Mouse (Mus musculus) MEL (cell line): ENCODE measurements around the gene Slc4a2. TPM values are rescaled to one million over a fixed set of nuclear protein-coding genes. Genes with fewer than 3 reads are reported as not detected.

Source experiments
- DNase-seq: peaks from one replicate; pipeline ENCODE4 v3.0.0; 2011; ENCODE audit warnings: low read depth, low spot score
- H3K27ac ChIP-seq: 2 replicates; pipeline ENCODE4 v1.5.1; 2012; ENCODE audit warnings: low read depth, mild to moderate bottlenecking, control low read depth, low read length, moderate library complexity; ENCODE audit not compliant: control insufficient read depth
- H3K27me3 ChIP-seq, 2 experiments: fragments of 150-350 bp in 1 of 2; sonication (generic) in 1 of 2; 2 replicates each; pipeline ENCODE4 v1.6.1; 2012; ENCODE audit warnings: low read length in 2 of 2, mild to moderate bottlenecking in 2 of 2, improper control_type of control experiment in 1 of 2, moderate library complexity in 1 of 2; ENCODE audit not compliant: insufficient read depth in 2 of 2, control insufficient read depth in 1 of 2
- H3K36me3 ChIP-seq, 2 experiments: 2 replicates each; pipeline ENCODE4 v1.6.1; 2012 to 2014; ENCODE audit warnings: low read length in 2 of 2, improper control_type of control experiment in 1 of 2, inconsistent platforms in 1 of 2, mild to moderate bottlenecking in 1 of 2; ENCODE audit not compliant: insufficient read depth in 2 of 2, control insufficient read depth in 1 of 2
- H3K4me1 ChIP-seq, 2 experiments: fragments of 150-350 bp in 1 of 2; sonication (generic) in 1 of 2; 2 replicates each; pipeline ENCODE4 v1.6.1; 2012; ENCODE audit warnings: low read length in 2 of 2, improper control_type of control experiment in 1 of 2, mild to moderate bottlenecking in 1 of 2; ENCODE audit not compliant: insufficient read depth in 2 of 2, control insufficient read depth in 1 of 2
- H3K4me3 ChIP-seq, 2 experiments: fragments of 150-350 bp in 1 of 2; sonication (generic) in 1 of 2; 2 replicates each; pipeline ENCODE4 v1.5.1; 2012; ENCODE audit warnings: low read depth in 2 of 2, low read length in 2 of 2, mild to moderate bottlenecking in 2 of 2, moderate library complexity in 2 of 2, control low read depth in 1 of 2, improper control_type of control experiment in 1 of 2; ENCODE audit not compliant: control insufficient read depth in 1 of 2, insufficient read depth in 1 of 2
- H3K79me2 ChIP-seq: 2 replicates; pipeline ENCODE4 v1.6.1; 2012; ENCODE audit warnings: mild to moderate bottlenecking, low read length, moderate library complexity; ENCODE audit not compliant: control insufficient read depth, poor library complexity, insufficient read depth
- H3K9ac ChIP-seq: 2 replicates; pipeline ENCODE4 v1.6.1; 2012; ENCODE audit warnings: low read depth, mild to moderate bottlenecking, control low read depth, low read length, moderate library complexity; ENCODE audit not compliant: control insufficient read depth, poor library complexity, severe bottlenecking
- H3K9me3 ChIP-seq: fragments of 150-350 bp; sonication (generic); replicated peaks from 2 replicates; pipeline ENCODE4 v1.6.1; 2012; ENCODE audit warnings: mild to moderate bottlenecking, low read length, improper control_type of control experiment, moderate library complexity; ENCODE audit not compliant: insufficient read depth
- BHLHE40 ChIP-seq: IDR thresholded peaks from 2 replicates; pipeline ENCODE4 v1.6.1; 2012; ENCODE audit warnings: low read depth, mild to moderate bottlenecking, inconsistent platforms, low read length, improper control_type of control experiment, borderline replicate concordance
- CHD2 ChIP-seq: IDR thresholded peaks from 2 replicates; pipeline ENCODE4 v1.6.1; 2011; ENCODE audit warnings: low read length, improper control_type of control experiment
- CTCF ChIP-seq, 3 experiments: IDR thresholded peaks in 2 of 3; conservative IDR thresholded peaks in 1 of 3; 2 replicates each; pipeline ENCODE4 v1.5.1; 2011 to 2012; ENCODE audit warnings: low read length in 3 of 3, low read depth in 2 of 3, mild to moderate bottlenecking in 2 of 3, improper control_type of control experiment in 1 of 3, inconsistent platforms in 1 of 3, mixed read lengths in 1 of 3, moderate library complexity in 1 of 3; ENCODE audit not compliant: control insufficient read depth in 1 of 3, insufficient read depth in 1 of 3, poor library complexity in 1 of 3, severe bottlenecking in 1 of 3
- ELF1 ChIP-seq: IDR thresholded peaks from 2 replicates; pipeline ENCODE4 v1.6.1; 2014; ENCODE audit warnings: low read depth, mild to moderate bottlenecking, inconsistent platforms, low read length, improper control_type of control experiment, moderate library complexity
- EP300 ChIP-seq, 2 experiments: IDR thresholded peaks; 2 replicates each; pipeline ENCODE4 v1.6.1; 2011; ENCODE audit warnings: improper control_type of control experiment in 2 of 2, low read length in 2 of 2, low read depth in 1 of 2, mild to moderate bottlenecking in 1 of 2
- GABPA ChIP-seq: IDR thresholded peaks from 2 replicates; pipeline ENCODE4 v1.6.1; 2012; ENCODE audit warnings: low read depth, mild to moderate bottlenecking, inconsistent platforms, low read length, improper control_type of control experiment, moderate library complexity
- GATA1 ChIP-seq: IDR thresholded peaks from 2 replicates; pipeline ENCODE4 v1.6.1; 2011; ENCODE audit warnings: low read depth, low read length, improper control_type of control experiment
- HCFC1 ChIP-seq: IDR thresholded peaks from 2 replicates; pipeline ENCODE4 v1.6.1; 2012; ENCODE audit warnings: low read depth, mild to moderate bottlenecking, inconsistent platforms, low read length, improper control_type of control experiment, moderate library complexity
- JUND ChIP-seq: IDR thresholded peaks from 2 replicates; pipeline ENCODE4 v1.6.1; 2011; ENCODE audit warnings: low read depth, mild to moderate bottlenecking, improper control_type of control experiment, low read length
- KAT2A ChIP-seq: conservative IDR thresholded peaks from 2 replicates; pipeline ENCODE4 v1.6.1; 2012; ENCODE audit warnings: low read depth, low read length, improper control_type of control experiment, inconsistent platforms
- MAX ChIP-seq: IDR thresholded peaks from 2 replicates; pipeline ENCODE4 v1.6.1; 2011; ENCODE audit warnings: low read length, improper control_type of control experiment
- MAZ ChIP-seq: IDR thresholded peaks from 2 replicates; pipeline ENCODE4 v1.6.1; 2012; ENCODE audit warnings: low read depth, mild to moderate bottlenecking, inconsistent platforms, low read length, improper control_type of control experiment
- MEF2A ChIP-seq: IDR thresholded peaks from 2 replicates; pipeline ENCODE4 v1.6.1; 2014; ENCODE audit warnings: low read depth, mild to moderate bottlenecking, inconsistent platforms, low read length, improper control_type of control experiment; ENCODE audit not compliant: poor library complexity, insufficient replicate concordance, severe bottlenecking; ENCODE audit errors: extremely low read depth
- MXI1 ChIP-seq: IDR thresholded peaks from 2 replicates; pipeline ENCODE4 v1.6.1; 2011; ENCODE audit warnings: mild to moderate bottlenecking, low read depth, low read length, improper control_type of control experiment
- MYB ChIP-seq: IDR thresholded peaks from 2 replicates; pipeline ENCODE4 v1.6.1; 2011; ENCODE audit warnings: mild to moderate bottlenecking, low read depth, low read length, improper control_type of control experiment
- MYC ChIP-seq: IDR thresholded peaks from 2 replicates; pipeline ENCODE4 v1.6.1; 2011; ENCODE audit warnings: low read depth, mild to moderate bottlenecking, low read length, improper control_type of control experiment, moderate library complexity
- POLR2A ChIP-seq, 2 experiments: IDR thresholded peaks; 2 replicates each; pipeline ENCODE4 v1.6.1; 2011 to 2012; ENCODE audit warnings: low read length in 2 of 2, mild to moderate bottlenecking in 2 of 2, control low read depth in 1 of 2, improper control_type of control experiment in 1 of 2, low read depth in 1 of 2, moderate library complexity in 1 of 2; ENCODE audit not compliant: control insufficient read depth in 1 of 2, insufficient read depth in 1 of 2, poor library complexity in 1 of 2
- POLR2AphosphoS5 ChIP-seq: IDR thresholded peaks from 2 replicates; pipeline ENCODE4 v1.6.1; 2012; ENCODE audit warnings: low read depth, borderline replicate concordance, mild to moderate bottlenecking, inconsistent platforms, low read length, moderate library complexity, mixed read lengths
- RAD21 ChIP-seq: IDR thresholded peaks from 2 replicates; pipeline ENCODE4 v1.6.1; 2011; ENCODE audit warnings: mild to moderate bottlenecking, low read depth, low read length, improper control_type of control experiment
- RCOR1 ChIP-seq: IDR thresholded peaks from 2 replicates; pipeline ENCODE4 v1.6.1; 2012; ENCODE audit warnings: low read depth, mild to moderate bottlenecking, inconsistent platforms, low read length, improper control_type of control experiment
- SIN3A ChIP-seq: IDR thresholded peaks from 2 replicates; pipeline ENCODE4 v1.6.1; 2012; ENCODE audit warnings: low read length, improper control_type of control experiment, inconsistent platforms
- SMC3 ChIP-seq: IDR thresholded peaks from 2 replicates; pipeline ENCODE4 v1.6.1; 2011; ENCODE audit warnings: low read depth, low read length, improper control_type of control experiment
- TCF12 ChIP-seq: IDR thresholded peaks from 2 replicates; pipeline ENCODE4 v1.6.1; 2014; ENCODE audit warnings: low read depth, mild to moderate bottlenecking, inconsistent platforms, low read length, improper control_type of control experiment, moderate library complexity
- UBTF ChIP-seq: IDR thresholded peaks from 2 replicates; pipeline ENCODE4 v1.6.1; 2012; ENCODE audit warnings: low read depth, mild to moderate bottlenecking, inconsistent platforms, low read length, improper control_type of control experiment, moderate library complexity, borderline replicate concordance; ENCODE audit not compliant: insufficient read depth
- USF1 ChIP-seq: IDR thresholded peaks from 2 replicates; pipeline ENCODE4 v1.6.1; 2014; ENCODE audit warnings: low read depth, mild to moderate bottlenecking, inconsistent platforms, low read length, improper control_type of control experiment, moderate library complexity
- ZMIZ1 ChIP-seq: IDR thresholded peaks from 2 replicates; pipeline ENCODE4 v1.6.1; 2012; ENCODE audit warnings: low read depth, mild to moderate bottlenecking, inconsistent platforms, low read length, improper control_type of control experiment, moderate library complexity
- ZNF384 ChIP-seq: IDR thresholded peaks from 2 replicates; pipeline ENCODE4 v1.6.1; 2012; ENCODE audit warnings: low read depth, mild to moderate bottlenecking, inconsistent platforms, low read length, improper control_type of control experiment
- polyA plus RNA-seq, 2 experiments: library from polyadenylated mRNA; stranded (reverse) in 1 of 2; unstranded in 1 of 2; fragments of >175 nt in 1 of 2; fragments of >200 nt in 1 of 2; gene quantifications; 2 replicates each; pipeline versions ENCODE4 v1.2.1 to v1.2.4; 2012; ENCODE audit warnings: low replicate concordance in 2 of 2, low read depth in 1 of 2; ENCODE audit not compliant: insufficient read length in 2 of 2, insufficient read depth in 1 of 2, missing spikeins in 1 of 2
- total RNA-seq: library from RNA; depleted of rRNA; stranded (reverse); fragments of 300-350 nt; gene quantifications from 2 replicates; pipeline ENCODE4 v1.2.3, GENCODE M21; 2012

The Slc4a2 gene
- total and polyA plus RNA-seq, 3 experiments: 20.9 to 56.3 TPM; not detected in 1

GRCm38 (mm10) chr5:24381988-24382387 lies 41.6 kb upstream of the Slc4a2 start:
- H3K4me3 ChIP-seq: no peak overlapping the region
- TF ChIP-seq JUND (peak; percentile 95), HCFC1 (0 out of 2 replicates have a peak, but pooled peaks have one; percentile 29), SIN3A (peak; percentile 1; the same call in 1 of the 2 replicates), EP300 (IDR thresholded peaks at IDR 0.05; ENCODE audit: low read depth in 1 of 2, low read length in 2 of 2) (no peak; a peak in 1 of 4 replicates), MAZ (0 out of 2 replicates have a peak, but pooled peaks have one; percentile 13)
- peak; percentile 60 for DNase-seq
- H3K9me3 ChIP-seq: no peaks in the 10 kb centered on the region
- H3K4me1 ChIP-seq: peaks cover 22 to 82% of the 10 kb centered on the region in 2 experiments
- H3K9ac ChIP-seq: peak overlapping the region; percentile 48
- H3K36me3 ChIP-seq: peaks cover 0 to 60% of the 10 kb centered on the region in 2 experiments; a peak in 2 of 4 replicates
- H3K79me2 ChIP-seq: peaks cover 13% of the 10 kb centered on the region
- H3K27ac ChIP-seq: peak overlapping the region; percentile 53
- no peaks in the 10 kb centered on the region for H3K27me3 ChIP-seq

GRCm38 (mm10) chr5:24383026-24383859 lies 40.4 kb upstream of the Slc4a2 start:
- H3K4me3 ChIP-seq: peak overlapping the region; percentile 59 to 61
- no peaks in the 10 kb centered on the region for H3K9me3 ChIP-seq
- H3K27ac ChIP-seq: peak overlapping the region; percentile 53
- peaks cover 25% of the 10 kb centered on the region for H3K79me2 ChIP-seq
- peak; percentile 100 for DNase-seq
- peaks cover 0 to 59% of the 10 kb centered on the region in 2 experiments; a peak in 2 of 4 replicates for H3K36me3 ChIP-seq
- H3K27me3 ChIP-seq: no peaks in the 10 kb centered on the region
- peak overlapping the region; percentile 66 for H3K9ac ChIP-seq
- H3K4me1 ChIP-seq: peaks cover 22 to 78% of the 10 kb centered on the region in 2 experiments
- peak; percentile 66; the same call in 1 of the 2 replicates for TF ChIP-seq ELF1
- peak; percentile 36 to 77 (median 74); a peak in 5 of 6 replicates for TF ChIP-seq CTCF (IDR thresholded peaks at IDR 0.05 in 2 of 3, conservative IDR thresholded peaks at IDR 0.05 in 1 of 3; ENCODE audit: control insufficient read depth in 1 of 3, insufficient read depth in 1 of 3, low read depth in 2 of 3, low read length in 3 of 3, poor library complexity in 1 of 3, severe bottlenecking in 1 of 3)
- TF ChIP-seq POLR2A (IDR thresholded peaks at IDR 0.05; ENCODE audit: control insufficient read depth in 1 of 2, insufficient read depth in 1 of 2, low read depth in 1 of 2, low read length in 2 of 2, poor library complexity in 1 of 2): peak; percentile 35 to 85; a peak in 2 of 4 replicates
- TF ChIP-seq KAT2A: no peak; the same call in 1 of the 2 replicates
- TF ChIP-seq MXI1: peak; percentile 99
- no peak; the same call in 1 of the 2 replicates for TF ChIP-seq ZMIZ1
- peak; percentile 75 for TF ChIP-seq MAZ
- peak; percentile 55; the same call in 1 of the 2 replicates for TF ChIP-seq MYB
- no peak for TF ChIP-seq CHD2
- peak; percentile 32; the same call in 1 of the 2 replicates for TF ChIP-seq USF1
- TF ChIP-seq HCFC1: peak; percentile 84
- TF ChIP-seq MAX: peak; percentile 85; the same call in 1 of the 2 replicates
- TF ChIP-seq MEF2A: no peak
- peak; percentile 100 for TF ChIP-seq SIN3A
- peak; percentile 78; the same call in 1 of the 2 replicates for TF ChIP-seq JUND
- no peak for TF ChIP-seq RAD21
- TF ChIP-seq MYC: peak; percentile 68; the same call in 1 of the 2 replicates
- 0 out of 2 replicates have a peak, but pooled peaks have one; percentile 55 for TF ChIP-seq BHLHE40
- TF ChIP-seq UBTF: no peak
- peak; percentile 36 for TF ChIP-seq TCF12
- no peak for TF ChIP-seq ZNF384
- no peak for TF ChIP-seq GABPA
- peak; percentile 30 for TF ChIP-seq SMC3
- TF ChIP-seq GATA1: no peak; the same call in 1 of the 2 replicates
- TF ChIP-seq POLR2AphosphoS5: no peak; the same call in 1 of the 2 replicates
- TF ChIP-seq RCOR1: 0 out of 2 replicates have a peak, but pooled peaks have one; percentile 28
- peak; percentile 9 to 46; a peak in 3 of 4 replicates for TF ChIP-seq EP300 (IDR thresholded peaks at IDR 0.05; ENCODE audit: low read depth in 1 of 2, low read length in 2 of 2)
